Mouse (Mus musculus): ENCODE data around the gene Auts2. TPM values are rescaled to one million over a fixed set of nuclear protein-coding genes. Genes with fewer than 3 reads are reported as not detected.

The Auts2 gene
- total RNA-seq, 2 experiments from 2014 or later, result 117 to 146 TPM

- intact Hi-C loops (cut with DNase I), result no loop called here
- TF ChIP-seq CTCF (IDR thresholded peaks at IDR 0.05), result no peak
- DNase-seq (ENCODE audit: extremely low spot score in 1 of 2, low spot score in 2 of 2), result no peak
- Histone ChIP-seq H3K4me3 (no peak overlapping the region), H3K27ac (no peak overlapping the region)
These were observed 667.2 kb downstream of the Auts2 start for GRCm38 (mm10) chr5:131875976-131876375.

GRCm38 (mm10) chr5:131873116-131873515 lies 670.0 kb downstream of the Auts2 start:
- TF ChIP-seq CTCF (IDR thresholded peaks at IDR 0.05), result no peak
- DNase-seq (ENCODE audit: extremely low spot score in 1 of 2, low spot score in 2 of 2), result peak in 1 of 2 experiments; percentile 18
- no peak overlapping the region for H3K27ac ChIP-seq
- intact Hi-C loops (cut with DNase I), result no loop called here
- H3K4me3 ChIP-seq, result no peak overlapping the region

- no peak for DNase-seq (ENCODE audit: extremely low spot score in 1 of 2, low spot score in 2 of 2)
- H3K27ac ChIP-seq, result no peak overlapping the region
- TF ChIP-seq CTCF (IDR thresholded peaks at IDR 0.05), result no peak
These were observed 673.2 kb downstream of the Auts2 start for GRCm38 (mm10) chr5:131869711-131870499.

GRCm38 (mm10) chr5:131865200-131865599 lies 677.9 kb downstream of the Auts2 start:
- H3K4me3 ChIP-seq, result no peak overlapping the region
- no peak for TF ChIP-seq CTCF (IDR thresholded peaks at IDR 0.05)
- DNase-seq (ENCODE audit: extremely low spot score in 1 of 2, low spot score in 2 of 2), result no peak
- intact Hi-C loops (cut with DNase I), result no loop called here
- H3K27ac ChIP-seq, result no peak overlapping the region

More at GRCm38 (mm10) chr5:131869711-131870499, 673.2 kb downstream of the Auts2 start:
- no peak overlapping the region for H3K4me3 ChIP-seq
- intact Hi-C loops (cut with DNase I), result no loop called here

GRCm38 (mm10) chr5:131857976-131858375 lies 685.2 kb downstream of the Auts2 start:
- Histone ChIP-seq H3K4me3 (no peak overlapping the region), H3K27ac (no peak overlapping the region)
- intact Hi-C loops (cut with DNase I), result no loop called here
- no peak for DNase-seq (ENCODE audit: extremely low spot score in 1 of 2, low spot score in 2 of 2)
- TF ChIP-seq CTCF (IDR thresholded peaks at IDR 0.05), result no peak

GRCm38 (mm10) chr5:131855358-131855757 lies 687.8 kb downstream of the Auts2 start:
- TF ChIP-seq CTCF (IDR thresholded peaks at IDR 0.05), result no peak
- intact Hi-C loops (cut with DNase I), result no loop called here
- no peak overlapping the region for H3K4me3 ChIP-seq
- no peak for DNase-seq (ENCODE audit: extremely low spot score in 1 of 2, low spot score in 2 of 2)
- no peak overlapping the region for H3K27ac ChIP-seq

GRCm38 (mm10) chr5:131851597-131852453 lies 691.3 kb downstream of the Auts2 start:
- TF ChIP-seq CTCF (IDR thresholded peaks at IDR 0.05), result no peak
- Histone ChIP-seq H3K4me3 (no peak overlapping the region), H3K27ac (no peak overlapping the region)
- DNase-seq (ENCODE audit: extremely low spot score in 1 of 2, low spot score in 2 of 2), result no peak
- intact Hi-C loops (cut with DNase I), result no loop called here

- intact Hi-C loops (cut with DNase I), result no loop called here
- TF ChIP-seq CTCF (IDR thresholded peaks at IDR 0.05), result no peak
- Histone ChIP-seq H3K4me3 (no peak overlapping the region), H3K27ac (no peak overlapping the region; the same call in 1 of the 2 replicates)
- DNase-seq (ENCODE audit: extremely low spot score in 1 of 2, low spot score in 2 of 2), result no peak
These were observed 692.4 kb downstream of the Auts2 start for GRCm38 (mm10) chr5:131850632-131851335.

GRCm38 (mm10) chr5:131849644-131850043 lies 693.5 kb downstream of the Auts2 start:
- Histone ChIP-seq H3K27ac (no peak overlapping the region), H3K4me3 (no peak overlapping the region)
- DNase-seq (ENCODE audit: extremely low spot score in 1 of 2, low spot score in 2 of 2), result no peak
- TF ChIP-seq CTCF (IDR thresholded peaks at IDR 0.05), result no peak
- intact Hi-C loops (cut with DNase I), result no loop called here

GRCm38 (mm10) chr5:131844519-131844800 lies 698.7 kb downstream of the Auts2 start:
- Histone ChIP-seq H3K4me3 (no peak overlapping the region), H3K27ac (no peak overlapping the region)
- no peak for DNase-seq (ENCODE audit: extremely low spot score in 1 of 2, low spot score in 2 of 2)
- intact Hi-C loops (cut with DNase I), result no loop called here
- no peak for TF ChIP-seq CTCF (IDR thresholded peaks at IDR 0.05)

- intact Hi-C loops (cut with DNase I), result no loop called here
- Histone ChIP-seq H3K27ac (no peak overlapping the region), H3K4me3 (no peak overlapping the region)
- TF ChIP-seq CTCF (IDR thresholded peaks at IDR 0.05), result no peak
- no peak for DNase-seq (ENCODE audit: extremely low spot score in 1 of 2, low spot score in 2 of 2)
These were observed 699.2 kb downstream of the Auts2 start for GRCm38 (mm10) chr5:131843766-131844518.

Data from left cerebral cortex, adult 2 months (tissue).